ENCODE assay signal across 10 mouse cellular contexts in genomic region chr13:81181966-81182908, GRCm38 (mm10).
DNase-seq lines count a peak whose midpoint lies in the region; ATAC-seq and TF ChIP-seq lines count a peak whose summit lies in the region.
"Had no signal": no experiment of that assay in that cellular context is flagged by ENCODE, and none has a peak within 500 bp of the region (broad histone marks: within the 10 kb centered on the region; RNA-seq: fewer than 3 reads in every experiment).

No protein-coding gene starts in this region.

- DNase-seq in heart, adult 2 months: peak in 1 of 2 experiments; percentile 17
- DNase-seq in CD4-positive helper T cell, adult 2 months (ENCODE audit: low read depth, low spot score): peak; percentile 28
- peak; percentile 3 for DNase-seq in kidney, postnatal 14 days
- no peak for DNase-seq in cerebellum, adult 18-20 months
- DNase-seq in left cerebral cortex, postnatal 25 days (ENCODE audit: low spot score in 2 of 2): no peak
- no peak for DNase-seq in ovary, postnatal 36 days (ENCODE audit: low spot score)
- DNase-seq: liver had no signal

- no peaks in the 10 kb centered on the region for H3K4me1 ChIP-seq in heart, adult 2 months (ENCODE audit: control insufficient read depth, insufficient read depth, low read length)
- no peaks in the 10 kb centered on the region for H3K4me1 ChIP-seq in heart, embryonic 12.5 days (replicated peaks)
- H3K4me1 ChIP-seq in embryonic facial prominence, embryonic 15.5 days: no peaks in the 10 kb centered on the region
- H3K4me1 ChIP-seq: megakaryocyte, embryonic 14.5 days had no signal

- TF ChIP-seq CTCF in heart, adult 2 months (IDR thresholded peaks at IDR 0.05): no peak

- H3K4me2 ChIP-seq in heart, embryonic 12.5 days: no peak overlapping the region
- no peak overlapping the region for H3K4me2 ChIP-seq in embryonic facial prominence, embryonic 15.5 days (replicated peaks)

- no peak overlapping the region for H3K9ac ChIP-seq in heart, adult 2 months (ENCODE audit: low read depth, low read length)
- no peak overlapping the region for H3K9ac ChIP-seq in heart, embryonic 12.5 days
- no peak overlapping the region for H3K9ac ChIP-seq in embryonic facial prominence, embryonic 15.5 days

- WGBS in heart, adult 2 months: 63% methylated on average over 12 of the region's 12 CpGs
- WGBS in heart, embryonic 12.5 days: 65% methylated on average over 12 of the region's 12 CpGs
- 56% methylated on average over 12 of the region's 12 CpGs for WGBS in embryonic facial prominence, embryonic 15.5 days

- no peaks in the 10 kb centered on the region for H3K27me3 ChIP-seq in heart, adult 2 months (ENCODE audit: control insufficient read depth, insufficient read depth, low read length)
- H3K27me3 ChIP-seq in heart, embryonic 12.5 days (replicated peaks): no peaks in the 10 kb centered on the region
- H3K27me3 ChIP-seq in embryonic facial prominence, embryonic 15.5 days: no peaks in the 10 kb centered on the region
- H3K27me3 ChIP-seq: megakaryocyte, embryonic 14.5 days had no signal

- H3K79me2 ChIP-seq in heart, adult 2 months (replicated peaks; ENCODE audit: control insufficient read depth, insufficient read depth, low read length): no peaks in the 10 kb centered on the region

- intact Hi-C loops in heart, adult 2 months (cut with DNase I): no loop called here
- intact Hi-C loops in left cerebral cortex, postnatal 25 days (cut with DNase I): no loop called here

- no peaks in the 10 kb centered on the region for H3K9me3 ChIP-seq in heart, embryonic 12.5 days (replicated peaks)
- no peaks in the 10 kb centered on the region for H3K9me3 ChIP-seq in embryonic facial prominence, embryonic 15.5 days (replicated peaks)
- H3K9me3 ChIP-seq: megakaryocyte, embryonic 14.5 days had no signal

- H3K36me3 ChIP-seq in heart, adult 2 months (ENCODE audit: control insufficient read depth, insufficient read depth, low read length): no peaks in the 10 kb centered on the region
- no peaks in the 10 kb centered on the region for H3K36me3 ChIP-seq in heart, embryonic 12.5 days
- no peaks in the 10 kb centered on the region for H3K36me3 ChIP-seq in embryonic facial prominence, embryonic 15.5 days

- no peak for TF ChIP-seq EP300 in heart, adult 2 months (IDR thresholded peaks at IDR 0.05; ENCODE audit: insufficient read depth, low read depth, low read length)

- ATAC-seq in heart, embryonic 12.5 days (ENCODE audit: insufficient number of reproducible peaks, low FRiP score): no peak
- ATAC-seq in embryonic facial prominence, embryonic 15.5 days (ENCODE audit: insufficient number of reproducible peaks, low FRiP score, low TSS enrichment, low read depth): no peak

- TF ChIP-seq POLR2A in heart, adult 2 months (IDR thresholded peaks at IDR 0.05; ENCODE audit: insufficient read depth, low read depth, low read length): no peak

- H3K27ac ChIP-seq in heart, adult 2 months: peak overlapping the region; percentile 30
- H3K27ac ChIP-seq in heart, embryonic 12.5 days (ENCODE audit: poor library complexity, severe bottlenecking): no peak overlapping the region
- H3K27ac ChIP-seq in embryonic facial prominence, embryonic 15.5 days (replicated peaks): peak overlapping the region; percentile 13

- no peak overlapping the region for H3K4me3 ChIP-seq in heart, adult 2 months
- H3K4me3 ChIP-seq in heart, embryonic 12.5 days: no peak overlapping the region
- no peak overlapping the region for H3K4me3 ChIP-seq in embryonic facial prominence, embryonic 15.5 days (replicated peaks)
- H3K4me3 ChIP-seq: megakaryocyte, embryonic 14.5 days had no signal

Comparison
In these comparisons a context has a peak if more than half of its experiments do, and no peak if none do; other contexts are left out.
1. DNase-seq: peak in CD4-positive helper T cell, adult 2 months (single experiment) and kidney, postnatal 14 days (single experiment); none in cerebellum, adult 18-20 months (0 of 2), left cerebral cortex, postnatal 25 days (0 of 2) and ovary, postnatal 36 days (single experiment).